In genomic region chr12:16662955-16663585, GRCm38 (mm10) we compare ENCODE assay signal across 13 mouse cellular contexts. TPM values are rescaled to one million over a fixed set of nuclear protein-coding genes. Genes with fewer than 3 reads are reported as not detected.
DNase-seq lines count a peak whose midpoint lies in the region; ATAC-seq and TF ChIP-seq lines count a peak whose summit lies in the region.
"Had no signal": no experiment of that assay in that cellular context is flagged by ENCODE, and none has a peak within 500 bp of the region (broad histone marks: within the 10 kb centered on the region; RNA-seq: fewer than 3 reads in every experiment).

No protein-coding gene starts in this region.

- H3K4me3 ChIP-seq in CH12.LX (replicated peaks in 1 of 3; ENCODE audit: low read depth in 2 of 3, low read length in 2 of 3, poor library complexity in 1 of 3), result no peak overlapping the region
- H3K4me3 ChIP-seq in intestine, postnatal 0 days (ENCODE audit: low read depth, low read length), result no peak overlapping the region
- H3K4me3 ChIP-seq in heart, embryonic 12.5 days, result no peak overlapping the region
- H3K4me3 ChIP-seq: embryonic facial prominence, embryonic 15.5 days; midbrain, embryonic 15.5 days had no signal

- H3K27ac ChIP-seq in CH12.LX (ENCODE audit: insufficient read depth, low read depth), result no peak overlapping the region
- no peak overlapping the region for H3K27ac ChIP-seq in intestine, postnatal 0 days (ENCODE audit: low read depth, low read length)
- H3K27ac ChIP-seq in heart, embryonic 12.5 days (ENCODE audit: poor library complexity, severe bottlenecking), result no peak overlapping the region
- H3K27ac ChIP-seq: embryonic facial prominence, embryonic 15.5 days; midbrain, embryonic 15.5 days had no signal

- no peak for TF ChIP-seq EP300 in CH12.LX (IDR thresholded peaks at IDR 0.05; ENCODE audit: low read length)

- dilution Hi-C loops in CH12.LX (cut with MboI; ENCODE audit: extremely low pct_ligation_motif_present, extremely low pct_unique_long_range_greater_than_20kb, low sequenced_read_pairs), result no loop called here

- no peak for ATAC-seq in intestine, postnatal 0 days
- no peak for ATAC-seq in heart, embryonic 12.5 days (ENCODE audit: insufficient number of reproducible peaks, low FRiP score)
- ATAC-seq: midbrain, embryonic 15.5 days had no signal

- no peak for TF ChIP-seq POLR2A in CH12.LX (IDR thresholded peaks at IDR 0.05; ENCODE audit: low read depth, low read length)

- H3K4me1 ChIP-seq in CH12.LX (ENCODE audit: control insufficient read depth in 1 of 2, insufficient read depth in 2 of 2), result no peaks in the 10 kb centered on the region
- no peaks in the 10 kb centered on the region for H3K4me1 ChIP-seq in intestine, postnatal 0 days (replicated peaks; ENCODE audit: control insufficient read depth, insufficient read depth, low read length)
- H3K4me1 ChIP-seq in heart, embryonic 12.5 days (replicated peaks), result 0 out of 2 replicates have a peak, but pooled peaks cover 5% of the 10 kb centered on the region
- H3K4me1 ChIP-seq: embryonic facial prominence, embryonic 15.5 days; midbrain, embryonic 15.5 days had no signal

- peaks cover 1% of the 10 kb centered on the region for H3K27me3 ChIP-seq in CH12.LX (replicated peaks)
- H3K27me3 ChIP-seq in intestine, postnatal 0 days (replicated peaks; ENCODE audit: control insufficient read depth, insufficient read depth, low read length), result no peaks in the 10 kb centered on the region
- H3K27me3 ChIP-seq in heart, embryonic 12.5 days (replicated peaks), result 0 out of 2 replicates have a peak, but pooled peaks cover 4% of the 10 kb centered on the region
- H3K27me3 ChIP-seq: embryonic facial prominence, embryonic 15.5 days; midbrain, embryonic 15.5 days had no signal

- no peak overlapping the region for H3K4me2 ChIP-seq in CH12.LX (ENCODE audit: insufficient read depth, low read depth, poor library complexity, severe bottlenecking)
- no peak overlapping the region for H3K4me2 ChIP-seq in intestine, postnatal 0 days (replicated peaks; ENCODE audit: low read depth)
- no peak overlapping the region for H3K4me2 ChIP-seq in heart, embryonic 12.5 days
- H3K4me2 ChIP-seq: embryonic facial prominence, embryonic 15.5 days; midbrain, embryonic 15.5 days had no signal

- H3K9ac ChIP-seq in CH12.LX (ENCODE audit: insufficient read depth, low read depth), result no peak overlapping the region
- H3K9ac ChIP-seq in intestine, postnatal 0 days (ENCODE audit: low read depth, low read length), result no peak overlapping the region
- no peak overlapping the region for H3K9ac ChIP-seq in heart, embryonic 12.5 days
- H3K9ac ChIP-seq: embryonic facial prominence, embryonic 15.5 days; midbrain, embryonic 15.5 days had no signal

- TF ChIP-seq CTCF in CH12.LX (conservative IDR thresholded peaks at IDR 0.05 in 1 of 2, IDR thresholded peaks at IDR 0.05 in 1 of 2; ENCODE audit: low read depth in 2 of 2, low read length in 2 of 2), result peak in 1 of 2 experiments; percentile 46; a peak in 2 of 4 replicates
- peak; percentile 18; the same call in 1 of the 2 replicates for TF ChIP-seq CTCF in intestine, postnatal 0 days (IDR thresholded peaks at IDR 0.05; ENCODE audit: low read depth)

- DNase-seq in cerebellum, adult 9-10 months, result peak; percentile 40
- no peak for DNase-seq in cerebellum, postnatal 36 days
- peak; percentile 45 for DNase-seq in layer of hippocampus, adult 11-12 months (ENCODE audit: low spot score)
- no peak for DNase-seq in layer of hippocampus, postnatal 36 days
- peak; percentile 2 for DNase-seq in CH12.LX (ENCODE audit: extremely low read depth)
- DNase-seq in spleen, postnatal 14 days (ENCODE audit: low spot score in 2 of 2), result no peak
- DNase-seq: gastrocnemius, postnatal 14 days had no signal

- TF ChIP-seq RAD21 in CH12.LX (IDR thresholded peaks at IDR 0.05; ENCODE audit: low read depth, low read length), result no peak; the same call in 1 of the 2 replicates

- in situ Hi-C loops in CH12.LX (cut with MboI; ENCODE audit: low pct_ligation_motif_present, low pct_unique_long_range_greater_than_20kb, low sequenced_read_pairs), result no loop called here

- no peaks in the 10 kb centered on the region for H3K79me2 ChIP-seq in CH12.LX (replicated peaks; ENCODE audit: control insufficient read depth, extremely low read depth, insufficient read depth, poor library complexity, severe bottlenecking)

- 58% methylated on average over 6 of the region's 6 CpGs for WGBS in intestine, postnatal 0 days
- WGBS in heart, embryonic 12.5 days, result 61% methylated on average over 6 of the region's 6 CpGs

- H3K9me3 ChIP-seq in CH12.LX (replicated peaks; ENCODE audit: low read length), result no peaks in the 10 kb centered on the region
- no peaks in the 10 kb centered on the region for H3K9me3 ChIP-seq in intestine, postnatal 0 days (ENCODE audit: control insufficient read depth)
- H3K9me3 ChIP-seq in heart, embryonic 12.5 days (replicated peaks), result no peaks in the 10 kb centered on the region
- H3K9me3 ChIP-seq: embryonic facial prominence, embryonic 15.5 days; midbrain, embryonic 15.5 days had no signal

- no peaks in the 10 kb centered on the region for H3K36me3 ChIP-seq in CH12.LX (replicated peaks in 1 of 2; ENCODE audit: control insufficient read depth in 1 of 2, insufficient read depth in 1 of 2, low read length in 1 of 2)
- no peaks in the 10 kb centered on the region for H3K36me3 ChIP-seq in intestine, postnatal 0 days (ENCODE audit: control insufficient read depth, insufficient read depth)
- H3K36me3 ChIP-seq in heart, embryonic 12.5 days, result no peaks in the 10 kb centered on the region
- H3K36me3 ChIP-seq: embryonic facial prominence, embryonic 15.5 days; midbrain, embryonic 15.5 days had no signal

TF ChIP-seq in CH12.LX, 34 proteins besides CTCF, POLR2A, EP300 and RAD21:
- TF ChIP-seq TCF12 (IDR thresholded peaks at IDR 0.05; ENCODE audit: low read depth, low read length), result no peak
- no peak for TF ChIP-seq MYC (IDR thresholded peaks at IDR 0.05; ENCODE audit: low read depth, low read length)
- TF ChIP-seq MEF2A (IDR thresholded peaks at IDR 0.05; ENCODE audit: borderline replicate concordance, low read depth, low read length), result no peak
- TF ChIP-seq RCOR1 (conservative IDR thresholded peaks at IDR 0.05; ENCODE audit: low read depth, low read length), result no peak
- no peak for TF ChIP-seq MAFK (IDR thresholded peaks at IDR 0.05; ENCODE audit: insufficient replicate concordance, low read length)
- no peak for TF ChIP-seq TBP (conservative IDR thresholded peaks at IDR 0.05; ENCODE audit: low read depth, low read length)
- TF ChIP-seq PAX5 (IDR thresholded peaks at IDR 0.05; ENCODE audit: low read length), result no peak
- no peak for TF ChIP-seq KAT2A (IDR thresholded peaks at IDR 0.05; ENCODE audit: insufficient replicate concordance, low read length)
- TF ChIP-seq USF2 (conservative IDR thresholded peaks at IDR 0.05; ENCODE audit: low read depth, low read length), result no peak
- no peak for TF ChIP-seq MXI1 (IDR thresholded peaks at IDR 0.05; ENCODE audit: low read depth, low read length)
- TF ChIP-seq JUN (IDR thresholded peaks at IDR 0.05; ENCODE audit: insufficient read depth, low read depth, low read length), result no peak
- TF ChIP-seq USF1 (IDR thresholded peaks at IDR 0.05; ENCODE audit: low read depth, low read length), result no peak
- TF ChIP-seq MAZ (IDR thresholded peaks at IDR 0.05; ENCODE audit: low read depth, low read length), result no peak
- TF ChIP-seq CHD1 (IDR thresholded peaks at IDR 0.05; ENCODE audit: low read depth, low read length), result no peak
- no peak for TF ChIP-seq ZNF384 (IDR thresholded peaks at IDR 0.05; ENCODE audit: low read depth, low read length)
- TF ChIP-seq BHLHE40 (IDR thresholded peaks at IDR 0.05; ENCODE audit: low read depth, low read length), result no peak
TF ChIP-seq in CH12.LX: peak in this region for 0.

RNA-seq across cellular contexts. Expression of gene Ntsr2, which starts 9.9 kb away (rescaled TPM):
- total RNA-seq in layer of hippocampus, postnatal 36 days (2021), result 100 to 1,000 TPM; 195 to 199 TPM
- total RNA-seq in CH12.LX (2012; rRNA removed) (not detected in 2 replicates), CH12.LX (2014; rRNA removed) (not detected in 2 replicates)
- polyA plus RNA-seq in CH12.LX (2012; ENCODE audit: insufficient read length, low read depth), result not detected in 2 replicates
- polyA plus RNA-seq in intestine, postnatal 0 days (2015; fragmentation: Nextera tagmentation; extraction: Ambion mirVana), result 0.09 TPM in 1 of 2 replicates, not detected in the other
- polyA plus RNA-seq in heart, embryonic 12.5 days (2016; fragmentation: Nextera tagmentation; extraction: Ambion mirVana), result not detected in 2 replicates
- total RNA-seq: hematopoietic stem cell, adult 5-6 weeks had no signal
- polyA plus RNA-seq: embryonic facial prominence, embryonic 15.5 days; liver, embryonic 16.5 days had no signal

RNA-seq across cellular contexts. Expression of gene Lpin1, which starts 52.3 kb away (rescaled TPM):
- total RNA-seq in layer of hippocampus, postnatal 36 days (2021), result 10 to 100 TPM; 25.1 to 26.3 TPM
- total RNA-seq in CH12.LX (2012; rRNA removed) (4.7 and 6.7 TPM in 2 replicates), CH12.LX (2014; rRNA removed) (5.3 and 6.1 TPM in 2 replicates)
- polyA plus RNA-seq in CH12.LX (2012; ENCODE audit: insufficient read length, low read depth), result 6.9 and 7.5 TPM in 2 replicates
- polyA plus RNA-seq in intestine, postnatal 0 days (2015; fragmentation: Nextera tagmentation; extraction: Ambion mirVana), result 3.1 and 3.6 TPM in 2 replicates
- 6.5 and 6.9 TPM in 2 replicates for polyA plus RNA-seq in heart, embryonic 12.5 days (2016; fragmentation: Nextera tagmentation; extraction: Ambion mirVana)

Comparison
In these comparisons a context has a peak if more than half of its experiments do, and no peak if none do; other contexts are left out.
1. DNase-seq: peak in cerebellum, adult 9-10 months (single experiment), layer of hippocampus, adult 11-12 months (single experiment) and CH12.LX (single experiment); none in cerebellum, postnatal 36 days (0 of 2), layer of hippocampus, postnatal 36 days (0 of 2) and spleen, postnatal 14 days (0 of 2).